Mouse (Mus musculus) ES-E14 (cell line): Measurements from ENCODE around the gene Nsun6. TPM values are rescaled to one million over a fixed set of nuclear protein-coding genes. Genes with fewer than 3 reads are reported as not detected.

ENCODE experiments used
- DNase-seq: peaks from one replicate; pipeline ENCODE4 v3.0.0-alpha.2; 2013; ENCODE audit warnings: low read depth, low spot score
- H3K27ac ChIP-seq: 2 replicates; pipeline ENCODE4 v1.5.1; 2012; ENCODE audit warnings: low read depth, mild to moderate bottlenecking, low read length, moderate library complexity, mixed read lengths; ENCODE audit not compliant: poor library complexity, insufficient read depth, severe bottlenecking
- H3K36me3 ChIP-seq: 2 replicates; pipeline ENCODE4 v1.6.1; 2012; ENCODE audit warnings: mild to moderate bottlenecking, low read length, moderate library complexity, mixed read lengths; ENCODE audit not compliant: control insufficient read depth, poor library complexity, insufficient read depth, severe bottlenecking
- H3K4me1 ChIP-seq, 2 experiments: fragments of 150-350 bp in 1 of 2; sonication (generic) in 1 of 2; 2 replicates each; pipeline ENCODE4 v1.6.1; 2012; ENCODE audit warnings: low read length in 2 of 2, mild to moderate bottlenecking in 1 of 2, mixed read lengths in 1 of 2; ENCODE audit not compliant: control insufficient read depth in 2 of 2, insufficient read depth in 2 of 2, poor library complexity in 1 of 2
- H3K4me3 ChIP-seq, 2 experiments: fragments of 150-350 bp in 1 of 2; sonication (generic) in 1 of 2; 2 replicates each; pipeline ENCODE4 v1.5.1; 2012; ENCODE audit warnings: low read length in 2 of 2, low read depth in 1 of 2, mild to moderate bottlenecking in 1 of 2, mixed read lengths in 1 of 2; ENCODE audit not compliant: insufficient read depth in 1 of 2, poor library complexity in 1 of 2, severe bottlenecking in 1 of 2
- H3K9ac ChIP-seq: 2 replicates; pipeline ENCODE4 v1.6.1; 2012; ENCODE audit warnings: low read depth, mild to moderate bottlenecking, low read length, mixed read lengths; ENCODE audit not compliant: poor library complexity, insufficient read depth, severe bottlenecking
- H3K9me3 ChIP-seq: fragments of 150-350 bp; sonication (generic); 2 replicates; pipeline ENCODE4 v1.6.1; 2012; ENCODE audit warnings: low read depth, mild to moderate bottlenecking, low read length; ENCODE audit not compliant: control insufficient read depth, insufficient read depth
- CHD2 ChIP-seq: IDR thresholded peaks from 2 replicates; pipeline ENCODE4 v1.6.1; 2014; ENCODE audit warnings: mild to moderate bottlenecking, low read depth, low read length, inconsistent platforms
- HCFC1 ChIP-seq: IDR thresholded peaks from 2 replicates; pipeline ENCODE4 v1.6.1; 2012; ENCODE audit warnings: low read length, inconsistent platforms, borderline replicate concordance; ENCODE audit not compliant: insufficient read depth
- MAFK ChIP-seq: IDR thresholded peaks from 2 replicates; pipeline ENCODE4 v1.6.1; 2014; ENCODE audit warnings: mild to moderate bottlenecking, low read depth, low read length, inconsistent platforms; ENCODE audit not compliant: insufficient read depth
- ZC3H11A ChIP-seq: IDR thresholded peaks from 2 replicates; pipeline ENCODE4 v1.6.1; 2012; ENCODE audit warnings: low read depth, mild to moderate bottlenecking, inconsistent platforms, low read length, borderline replicate concordance
- ZNF384 ChIP-seq: IDR thresholded peaks from 2 replicates; pipeline ENCODE4 v1.6.1; 2012; ENCODE audit warnings: low read depth, low read length, inconsistent platforms
- in situ Hi-C, 2 experiments: fragments of 600-800 bp; cut with MboI; formaldehyde crosslinking; loops; one replicate each; pipeline ENCODE4 v1.15.1; 2025; ENCODE audit warnings: low sequenced_read_pairs in 2 of 2, inconsistent platforms in 1 of 2; ENCODE audit not compliant: unreplicated experiment in 2 of 2
- total RNA-seq: library from RNA; depleted of rRNA; stranded (reverse); fragments of 300-350 nt; gene quantifications from 2 replicates; pipeline ENCODE4 v1.2.3, GENCODE M21; 2012

The Nsun6 gene
- total RNA-seq, 1 experiment, result 10.3 TPM

GRCm38 (mm10) chr2:15040326-15040725, 14.5 kb downstream of the Nsun6 start:
- no peak for DNase-seq
- Histone ChIP-seq H3K9me3 (no peaks in the 10 kb centered on the region), H3K36me3 (no peaks in the 10 kb centered on the region; the same call in none of the 2 replicates), H3K27ac (no peak overlapping the region), H3K4me3 (no peak overlapping the region), H3K4me1 (no peaks in the 10 kb centered on the region), H3K9ac (no peak overlapping the region)
- in situ Hi-C loops, result no loop called here
- TF ChIP-seq ZC3H11A, result no peak
- TF ChIP-seq MAFK, result no peak
- no peak for TF ChIP-seq CHD2
- no peak for TF ChIP-seq HCFC1
- no peak for TF ChIP-seq ZNF384

- H3K9me3 ChIP-seq, result no peaks in the 10 kb centered on the region
- no peak overlapping the region for H3K27ac ChIP-seq
Observed at GRCm38 (mm10) chr2:15038705-15039104, 16.2 kb downstream of the Nsun6 start.

GRCm38 (mm10) chr2:15027816-15028215, 27.1 kb downstream of the Nsun6 start:
- no peak for DNase-seq
- in situ Hi-C loops, result no loop called here
- Histone ChIP-seq H3K9me3 (no peaks in the 10 kb centered on the region), H3K4me3 (no peak overlapping the region), H3K9ac (no peak overlapping the region), H3K4me1 (no peaks in the 10 kb centered on the region), H3K27ac (no peak overlapping the region), H3K36me3 (peaks cover 2% of the 10 kb centered on the region; the same call in 1 of the 2 replicates)
- TF ChIP-seq HCFC1 (no peak), ZC3H11A (no peak), CHD2 (no peak), MAFK (no peak), ZNF384 (no peak)

More at GRCm38 (mm10) chr2:15038705-15039104, 16.2 kb downstream of the Nsun6 start:
- Histone ChIP-seq H3K36me3 (no peaks in the 10 kb centered on the region; the same call in none of the 2 replicates), H3K4me1 (no peaks in the 10 kb centered on the region), H3K9ac (no peak overlapping the region), H3K4me3 (no peak overlapping the region)
- in situ Hi-C loops, result no loop called here
- TF ChIP-seq ZC3H11A (no peak), CHD2 (no peak), MAFK (no peak), ZNF384 (no peak)
- no peak for DNase-seq

GRCm38 (mm10) chr2:15026817-15027216, 28.1 kb downstream of the Nsun6 start:
- no peak for DNase-seq
- in situ Hi-C loops, result no loop called here
- Histone ChIP-seq H3K9ac (no peak overlapping the region), H3K27ac (no peak overlapping the region), H3K4me1 (no peaks in the 10 kb centered on the region), H3K9me3 (no peaks in the 10 kb centered on the region), H3K4me3 (no peak overlapping the region), H3K36me3 (peaks cover 2% of the 10 kb centered on the region; the same call in 1 of the 2 replicates)
- TF ChIP-seq ZC3H11A (no peak), MAFK (no peak), ZNF384 (no peak), HCFC1 (no peak), CHD2 (no peak)

GRCm38 (mm10) chr2:15008072-15008471, 46.8 kb downstream of the Nsun6 start:
- no peak for DNase-seq
- Histone ChIP-seq H3K36me3 (no peaks in the 10 kb centered on the region), H3K27ac (no peak overlapping the region), H3K9ac (no peak overlapping the region), H3K4me1 (no peaks in the 10 kb centered on the region), H3K9me3 (no peaks in the 10 kb centered on the region), H3K4me3 (no peak overlapping the region)
- in situ Hi-C loops, result no loop called here
- TF ChIP-seq ZC3H11A, result no peak
- TF ChIP-seq MAFK, result no peak
- no peak for TF ChIP-seq ZNF384
- TF ChIP-seq CHD2, result no peak
- TF ChIP-seq HCFC1, result no peak
